Mouse (Mus musculus): ENCODE data around the gene Tbc1d9b.

Gene Tbc1d9b

DNA sequence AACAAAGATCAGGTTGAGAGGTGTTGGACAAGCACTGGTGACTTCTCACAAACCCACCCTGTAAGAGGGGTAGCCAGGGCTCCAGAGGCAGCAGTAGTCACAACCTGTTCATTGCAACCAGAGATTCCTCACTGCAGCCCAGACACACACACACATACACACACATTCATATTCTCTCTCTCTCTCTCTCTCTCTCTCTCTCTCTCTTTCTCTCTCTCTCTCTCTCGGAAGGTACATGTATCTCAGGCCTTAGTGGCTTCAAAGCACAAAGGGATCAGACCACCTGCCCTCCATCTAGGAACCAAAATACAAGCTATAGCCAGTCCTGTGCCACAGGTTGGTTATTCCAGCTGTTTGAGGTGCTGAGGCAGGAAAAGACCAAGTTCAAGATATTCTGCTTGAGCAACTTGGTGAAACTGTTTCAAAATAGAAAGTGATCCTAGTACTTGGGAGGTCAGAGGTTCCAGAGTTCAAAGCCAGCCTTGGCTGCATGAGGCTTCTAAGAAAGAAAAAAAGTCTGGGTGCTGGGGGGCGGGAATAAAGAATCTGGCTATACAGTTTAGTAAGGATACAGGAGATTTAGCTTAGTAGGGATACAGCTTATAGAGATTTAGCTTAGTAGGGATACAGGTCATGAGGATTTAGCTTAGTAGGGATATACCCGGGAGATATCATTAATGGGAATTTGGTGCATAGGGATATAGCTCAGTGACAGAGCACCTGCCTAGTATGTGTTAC, 80.3 kb downstream of the Tbc1d9b start:
- no peak for DNase-seq

DNA sequence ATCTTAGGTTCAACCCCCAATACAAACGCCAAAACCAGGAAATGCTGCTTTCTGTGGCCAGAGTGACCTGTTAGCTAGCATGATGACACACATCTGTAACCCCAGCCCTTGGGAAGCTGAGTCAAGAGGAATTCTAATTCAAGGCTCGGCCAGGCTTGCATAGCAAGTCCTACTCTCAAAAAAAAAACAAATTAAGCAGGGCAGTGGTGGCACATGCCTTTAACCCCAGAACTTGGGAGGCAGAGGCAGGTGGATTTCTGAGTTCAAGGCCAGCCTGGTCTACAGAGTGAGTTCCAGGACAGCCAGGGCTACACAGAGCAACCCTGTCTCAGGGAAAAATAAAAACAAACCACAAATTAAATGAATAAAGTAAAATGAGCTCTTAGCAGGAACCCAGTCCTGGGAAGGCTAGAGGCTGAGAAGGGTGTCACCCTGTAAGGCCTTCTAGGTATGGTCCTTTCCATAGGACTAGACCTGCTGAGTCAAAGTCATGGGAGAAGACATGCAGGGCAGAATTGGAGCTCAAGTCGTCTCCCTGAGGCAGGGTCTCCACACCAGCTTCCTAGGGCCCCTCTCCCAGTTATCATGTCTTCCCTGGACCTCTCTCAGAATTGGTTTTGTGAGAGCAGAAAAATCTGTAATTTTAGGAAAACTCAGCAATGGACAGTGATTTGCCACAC, 81.0 kb downstream of the Tbc1d9b start:
- no peak for DNase-seq

DNA sequence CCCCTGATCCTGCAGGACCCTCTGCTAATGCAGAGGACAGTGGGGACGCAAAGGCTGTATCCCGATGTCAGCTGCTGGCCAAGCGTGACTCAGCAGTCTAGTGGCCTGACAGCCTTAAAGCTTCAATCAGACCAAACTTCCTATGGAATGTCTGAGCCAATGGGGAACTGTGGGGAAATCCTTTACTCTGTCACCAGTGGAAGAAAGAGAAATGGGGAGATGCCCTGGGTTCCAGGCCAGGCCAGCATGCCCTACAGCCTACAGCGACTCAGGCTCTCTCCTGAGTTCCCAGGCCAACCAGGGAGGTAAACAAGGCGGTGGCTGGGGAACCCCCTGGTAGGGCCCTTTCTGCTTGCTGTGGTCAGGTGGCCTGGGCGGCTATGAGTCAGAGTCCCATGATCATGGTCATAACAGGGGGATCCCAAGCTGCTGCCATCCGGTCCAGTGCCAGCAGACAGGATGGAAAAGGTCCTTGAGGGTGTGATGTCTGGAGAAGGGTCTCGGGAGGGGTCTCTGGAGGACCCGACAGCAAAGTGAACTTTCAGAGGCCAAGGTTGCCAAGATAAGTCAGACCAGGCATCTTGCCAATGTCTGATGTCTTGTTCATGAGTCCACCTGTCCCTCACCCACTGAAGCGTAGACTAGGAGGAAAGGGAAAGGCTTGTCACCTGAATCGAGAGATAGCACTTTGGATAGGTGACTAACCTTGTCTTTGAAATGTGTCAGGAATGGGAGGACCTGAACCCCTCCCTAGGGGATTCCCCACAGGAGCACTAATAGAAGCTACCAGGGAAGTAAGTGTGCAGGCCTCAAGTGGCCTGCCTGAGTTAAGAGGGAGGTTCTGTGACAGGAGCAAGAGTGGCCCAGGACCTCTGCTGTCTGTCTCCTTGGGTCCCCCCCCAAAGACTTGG, 81.9 kb downstream of the Tbc1d9b start:
- peak; percentile 61 to 66 for DNase-seq

DNA sequence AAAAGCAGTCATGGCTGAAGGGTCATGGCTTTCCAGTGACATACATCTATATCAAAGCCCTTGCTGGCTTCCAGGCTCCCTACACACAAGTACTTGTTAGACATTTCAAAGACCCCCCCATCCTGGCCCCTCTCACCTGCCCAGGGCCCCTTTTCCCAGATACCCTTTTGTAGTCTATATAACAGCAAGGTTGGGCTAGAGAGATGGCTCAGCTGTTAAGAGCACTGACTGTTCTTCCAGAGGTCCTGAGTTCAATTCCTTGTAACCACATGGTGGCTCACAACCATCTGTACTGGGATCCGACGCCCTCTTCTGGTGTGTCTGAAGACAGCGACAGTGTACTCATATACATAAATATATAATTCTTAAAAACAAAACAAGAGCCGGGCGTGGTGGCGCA, 83.4 kb downstream of the Tbc1d9b start:
- DNase-seq, result no peak

DNA sequence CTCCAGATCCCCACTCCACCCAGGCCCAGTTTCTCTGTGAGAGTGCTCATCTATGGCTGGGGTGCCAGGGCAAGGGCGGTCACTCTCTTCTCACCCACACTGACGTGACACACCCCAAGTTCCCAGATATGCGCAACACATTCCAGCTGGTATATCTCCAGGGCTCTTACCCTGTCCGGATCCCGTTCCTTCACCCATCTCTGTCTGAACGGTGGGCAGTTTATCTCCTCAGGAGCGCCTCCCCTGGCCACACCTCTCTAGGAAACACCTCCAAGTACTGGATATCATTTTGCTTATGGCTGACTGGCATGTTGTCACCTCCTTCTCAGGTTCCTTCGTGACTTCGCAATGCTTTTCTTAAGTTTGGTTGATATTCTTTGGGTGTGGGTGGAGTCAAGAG, 84.4 kb downstream of the Tbc1d9b start:
- no peak for DNase-seq

DNA sequence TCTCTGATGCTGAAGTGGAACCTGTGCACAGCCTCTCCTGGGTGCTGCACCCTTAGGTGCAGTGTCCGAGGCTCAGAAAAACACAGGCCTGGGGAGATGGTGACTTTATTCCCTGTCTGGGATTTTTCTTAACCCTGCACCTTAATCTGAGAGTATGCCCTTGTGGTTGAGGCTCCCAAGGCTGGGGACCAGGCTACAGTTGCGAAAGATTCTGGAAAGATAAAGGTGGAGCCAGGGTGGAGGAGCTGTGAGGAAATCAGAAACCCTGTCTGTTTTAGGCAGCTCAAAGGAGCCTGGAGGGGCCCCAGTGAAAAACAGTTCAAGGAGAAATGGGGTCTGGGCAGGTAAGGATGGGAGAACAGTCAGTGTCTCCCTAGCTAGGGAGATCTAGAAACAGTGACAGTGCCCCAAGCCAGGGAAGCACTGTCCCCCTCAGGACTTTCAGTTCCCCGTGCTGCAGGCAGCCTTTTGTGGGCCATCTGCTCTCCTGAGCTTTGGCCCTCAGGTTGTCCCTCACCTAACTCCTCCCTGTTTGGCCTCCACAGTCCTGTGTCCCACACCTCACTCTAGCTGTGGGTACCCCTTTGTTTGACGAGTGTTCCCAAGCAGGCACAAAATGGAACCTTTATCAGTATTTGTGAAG, 85.6 kb downstream of the Tbc1d9b start:
- DNase-seq, result no peak

DNA sequence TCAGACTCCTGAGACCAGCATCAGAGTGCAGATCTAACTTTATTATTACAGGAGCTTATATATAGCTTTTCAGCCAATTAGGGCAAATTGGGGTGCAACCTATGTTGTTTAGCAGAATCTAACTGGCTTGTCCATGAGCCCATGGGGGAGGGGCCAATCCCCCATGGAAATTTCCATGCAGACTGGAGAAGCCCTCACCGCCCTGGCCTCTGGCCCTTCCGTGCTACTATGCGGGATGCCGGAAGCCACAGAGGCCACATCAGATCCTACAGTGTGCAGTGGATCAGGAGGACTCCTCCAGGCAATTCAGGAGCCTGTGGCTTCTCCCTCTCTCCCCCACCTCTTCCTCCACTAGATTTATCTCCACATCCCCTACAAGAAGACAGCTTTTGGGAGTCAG, 86.6 kb downstream of the Tbc1d9b start:
- DNase-seq, result no peak

DNA sequence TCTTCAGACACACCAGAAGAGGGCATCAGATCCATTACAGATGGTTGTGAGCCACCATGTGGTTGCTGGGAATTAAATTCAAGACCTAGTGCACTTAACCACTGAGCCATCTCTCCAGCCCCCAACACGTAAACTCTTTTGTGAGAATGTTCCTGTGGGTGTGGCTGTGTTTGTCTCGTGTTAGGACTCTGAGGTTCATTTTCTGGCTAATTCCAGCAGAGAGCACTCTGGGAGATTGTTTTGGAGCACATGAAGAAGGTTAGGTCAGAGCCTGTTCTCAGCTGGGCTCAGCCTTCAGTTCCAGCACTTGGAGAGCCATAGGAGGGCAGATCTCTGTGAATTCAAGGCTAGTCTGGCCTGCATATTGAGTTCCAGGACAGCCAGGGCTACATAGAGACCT, 88.6 kb downstream of the Tbc1d9b start:
- no peak for DNase-seq
